Mouse (Mus musculus) lung, adult 2 months (tissue): ENCODE measurements around the gene D11Wsu47e.

Source experiments
- CTCF ChIP-seq: fragments of 200-500 bp; IDR thresholded peaks from 2 replicates; pipeline ENCODE4 v1.5.1; 2011; ENCODE audit warnings: mild to moderate bottlenecking, low read length, control low read depth; ENCODE audit not compliant: insufficient read depth
- POLR2A ChIP-seq: fragments of 200-500 bp; IDR thresholded peaks from 2 replicates; pipeline ENCODE4 v1.6.1; 2011; ENCODE audit warnings: low read depth, mild to moderate bottlenecking, control low read depth, low read length, borderline replicate concordance; ENCODE audit errors: extremely low read depth

- TF ChIP-seq POLR2A = no peak
- TF ChIP-seq CTCF = no peak
Observed at GRCm38 (mm10) chr11:113699643-113700042, 15.4 kb downstream of the D11Wsu47e start.
